Mouse (Mus musculus) CH12.LX (cell line): ENCODE measurements around the gene Gss. TPM values are rescaled to one million over a fixed set of nuclear protein-coding genes. Genes with fewer than 3 reads are reported as not detected.

Experiments
- DNase-seq: peaks from one replicate; pipeline ENCODE4 v3.0.0-alpha.2; 2013; ENCODE audit errors: extremely low read depth
- H3K27ac ChIP-seq: 2 replicates; pipeline ENCODE4 v1.5.1; 2012; ENCODE audit warnings: low read depth, mild to moderate bottlenecking, control low read depth, moderate library complexity; ENCODE audit not compliant: insufficient read depth
- H3K27me3 ChIP-seq: replicated peaks from 2 replicates; pipeline ENCODE3; 2012; ENCODE audit warnings: inconsistent platforms
- H3K36me3 ChIP-seq, 2 experiments: replicated peaks in 1 of 2; 2 replicates each; pipeline versions ENCODE3 to v1.6.1; 2012; ENCODE audit warnings: inconsistent platforms in 1 of 2, low read length in 1 of 2, mild to moderate bottlenecking in 1 of 2, mixed read lengths in 1 of 2, moderate library complexity in 1 of 2; ENCODE audit not compliant: control insufficient read depth in 1 of 2, insufficient read depth in 1 of 2
- H3K4me1 ChIP-seq, 2 experiments: 2 replicates each; pipeline ENCODE4 v1.6.1; 2012; ENCODE audit warnings: inconsistent platforms in 1 of 2, moderate library complexity in 1 of 2; ENCODE audit not compliant: insufficient read depth in 2 of 2, control insufficient read depth in 1 of 2
- H3K4me2 ChIP-seq: 2 replicates; pipeline ENCODE4 v1.6.1; 2012; ENCODE audit warnings: low read depth, mild to moderate bottlenecking, control low read depth; ENCODE audit not compliant: poor library complexity, insufficient read depth, severe bottlenecking
- H3K4me3 ChIP-seq, 3 experiments: fragments of 150-350 bp in 1 of 3; sonication (generic) in 1 of 3; replicated peaks in 1 of 3; 2 replicates each; pipeline versions ENCODE3 to v1.5.1; 2011 to 2012; ENCODE audit warnings: low read depth in 2 of 3, low read length in 2 of 3, mild to moderate bottlenecking in 2 of 3, moderate library complexity in 2 of 3, control low read depth in 1 of 3, improper control_type of control experiment in 1 of 3, inconsistent platforms in 1 of 3, mixed read lengths in 1 of 3; ENCODE audit not compliant: poor library complexity in 1 of 3
- H3K79me2 ChIP-seq: replicated peaks from 2 replicates; pipeline ENCODE4 v1.6.1; 2012; ENCODE audit warnings: mild to moderate bottlenecking, moderate library complexity; ENCODE audit not compliant: control insufficient read depth, poor library complexity, insufficient read depth, severe bottlenecking; ENCODE audit errors: extremely low read depth
- H3K9ac ChIP-seq: 2 replicates; pipeline ENCODE4 v1.6.1; 2012; ENCODE audit warnings: low read depth, mild to moderate bottlenecking, control low read depth, moderate library complexity; ENCODE audit not compliant: insufficient read depth
- H3K9me3 ChIP-seq: replicated peaks from 2 replicates; pipeline ENCODE3; 2012; ENCODE audit warnings: low read length, inconsistent platforms, mixed read lengths
- BHLHE40 ChIP-seq: IDR thresholded peaks from 2 replicates; pipeline ENCODE4 v1.6.1; 2011; ENCODE audit warnings: mild to moderate bottlenecking, low read depth, low read length, improper control_type of control experiment
- CHD1 ChIP-seq: IDR thresholded peaks from 2 replicates; pipeline ENCODE4 v1.6.1; 2012; ENCODE audit warnings: low read depth, low read length, improper control_type of control experiment, inconsistent platforms
- CTCF ChIP-seq, 2 experiments: IDR thresholded peaks in 1 of 2; conservative IDR thresholded peaks in 1 of 2; 2 replicates each; pipeline ENCODE4 v1.5.1; 2011 to 2012; ENCODE audit warnings: low read depth in 2 of 2, low read length in 2 of 2, improper control_type of control experiment in 1 of 2, inconsistent platforms in 1 of 2, mild to moderate bottlenecking in 1 of 2, moderate library complexity in 1 of 2
- ELF1 ChIP-seq: IDR thresholded peaks from 2 replicates; pipeline ENCODE4 v1.6.1; 2014; ENCODE audit warnings: low read depth, mild to moderate bottlenecking, inconsistent platforms, low read length, improper control_type of control experiment
- ETS1 ChIP-seq: conservative IDR thresholded peaks from 2 replicates; pipeline ENCODE4 v1.6.1; 2012; ENCODE audit warnings: low read depth, mild to moderate bottlenecking, inconsistent platforms, low read length, improper control_type of control experiment, moderate library complexity
- GABPA ChIP-seq: IDR thresholded peaks from 2 replicates; pipeline ENCODE4 v1.6.1; 2012; ENCODE audit warnings: low read depth, low read length, improper control_type of control experiment, inconsistent platforms; ENCODE audit not compliant: insufficient replicate concordance
- HCFC1 ChIP-seq: IDR thresholded peaks from 2 replicates; pipeline ENCODE4 v1.6.1; 2012; ENCODE audit warnings: low read depth, mild to moderate bottlenecking, inconsistent platforms, low read length, improper control_type of control experiment
- IRF4 ChIP-seq: IDR thresholded peaks from 2 replicates; pipeline ENCODE4 v1.6.1; 2014; ENCODE audit warnings: low read depth, mild to moderate bottlenecking, inconsistent platforms, low read length, improper control_type of control experiment
- MAFK ChIP-seq: IDR thresholded peaks from 2 replicates; pipeline ENCODE4 v1.6.1; 2011; ENCODE audit warnings: low read length, improper control_type of control experiment; ENCODE audit not compliant: insufficient replicate concordance
- MAX ChIP-seq: IDR thresholded peaks from 2 replicates; pipeline ENCODE4 v1.6.1; 2011; ENCODE audit warnings: low read length, improper control_type of control experiment
- MAZ ChIP-seq: IDR thresholded peaks from 2 replicates; pipeline ENCODE4 v1.6.1; 2012; ENCODE audit warnings: low read depth, mild to moderate bottlenecking, inconsistent platforms, low read length, improper control_type of control experiment, moderate library complexity
- MEF2A ChIP-seq: IDR thresholded peaks from 2 replicates; pipeline ENCODE4 v1.6.1; 2014; ENCODE audit warnings: low read depth, mild to moderate bottlenecking, inconsistent platforms, low read length, improper control_type of control experiment, borderline replicate concordance
- MXI1 ChIP-seq: IDR thresholded peaks from 2 replicates; pipeline ENCODE4 v1.6.1; 2011; ENCODE audit warnings: mild to moderate bottlenecking, low read depth, low read length, improper control_type of control experiment
- NELFE ChIP-seq: IDR thresholded peaks from 2 replicates; pipeline ENCODE4 v1.6.1; 2011; ENCODE audit warnings: low read depth, low read length, improper control_type of control experiment
- POLR2A ChIP-seq: IDR thresholded peaks from 2 replicates; pipeline ENCODE4 v1.6.1; 2011; ENCODE audit warnings: low read depth, mild to moderate bottlenecking, improper control_type of control experiment, low read length
- POLR2AphosphoS2 ChIP-seq: IDR thresholded peaks from 2 replicates; pipeline ENCODE4 v1.6.1; 2011; ENCODE audit warnings: low read depth, low read length, improper control_type of control experiment
- SMC3 ChIP-seq: IDR thresholded peaks from 2 replicates; pipeline ENCODE4 v1.6.1; 2011; ENCODE audit warnings: low read depth, low read length, improper control_type of control experiment
- TBP ChIP-seq: conservative IDR thresholded peaks from 2 replicates; pipeline ENCODE4 v1.6.1; 2011; ENCODE audit warnings: low read depth, low read length, improper control_type of control experiment
- TCF12 ChIP-seq: IDR thresholded peaks from 2 replicates; pipeline ENCODE4 v1.6.1; 2014; ENCODE audit warnings: low read depth, mild to moderate bottlenecking, inconsistent platforms, low read length, improper control_type of control experiment
- ZC3H11A ChIP-seq: IDR thresholded peaks from 2 replicates; pipeline ENCODE4 v1.6.1; 2012; ENCODE audit warnings: low read depth, mild to moderate bottlenecking, inconsistent platforms, low read length, improper control_type of control experiment
- ZKSCAN1 ChIP-seq: IDR thresholded peaks from 2 replicates; pipeline ENCODE4 v1.6.1; 2012; ENCODE audit warnings: low read depth, inconsistent platforms, low read length, improper control_type of control experiment, borderline replicate concordance
- dilution Hi-C: fragments of 300-500 bp; cut with MboI; formaldehyde crosslinking; loops from 2 replicates; pipeline ENCODE4 v1.14.3; 2020; ENCODE audit warnings: low sequenced_read_pairs; ENCODE audit not compliant: extremely low pct_unique_long_range_greater_than_20kb, extremely low pct_ligation_motif_present
- in situ Hi-C: fragments of 300-500 bp; cut with MboI; formaldehyde crosslinking; loops from 3 replicates; pipeline ENCODE4 v1.14.3; 2019; ENCODE audit warnings: low sequenced_read_pairs, low pct_ligation_motif_present, low pct_unique_long_range_greater_than_20kb, mixed read lengths
- polyA plus RNA-seq: library from polyadenylated mRNA; unstranded; fragments of >175 nt; gene quantifications from 2 replicates; pipeline ENCODE4 v1.2.1, GENCODE M21; 2012; ENCODE audit warnings: low read depth; ENCODE audit not compliant: insufficient read length
- total RNA-seq, 2 experiments: library from RNA; depleted of rRNA; stranded (reverse); fragments of 300-350 nt in 1 of 2; fragments of >200 nt in 1 of 2; gene quantifications; 2 replicates each; pipeline ENCODE4 v1.2.3; 2012 to 2014

Gss gene
- total and polyA plus RNA-seq, 3 experiments = 17.3 to 21.9 (median 18.0) TPM

DNA sequence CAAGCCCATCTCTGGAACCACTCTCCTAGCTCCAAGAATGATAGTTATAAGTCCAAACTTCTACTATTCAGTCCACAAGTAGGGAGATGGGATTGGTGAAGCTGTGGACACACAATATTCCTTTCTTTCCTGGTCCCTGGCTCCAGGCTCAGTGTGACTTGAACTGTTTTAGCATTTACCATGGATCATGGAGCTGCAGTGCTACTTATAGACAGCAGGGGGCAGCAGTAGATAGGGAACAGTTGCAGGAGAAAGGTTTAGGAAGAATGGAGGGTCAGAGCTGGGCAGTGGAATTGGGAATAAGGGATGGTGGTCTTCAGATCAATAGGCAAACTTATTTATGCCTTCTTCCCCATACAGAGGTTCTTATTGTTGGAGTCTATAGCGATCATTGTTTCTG is 76.7 kb downstream of the Gss start (continued):
- TF ChIP-seq GABPA (no peak), CHD1 (no peak), BHLHE40 (no peak), POLR2AphosphoS2 (no peak)

DNA sequence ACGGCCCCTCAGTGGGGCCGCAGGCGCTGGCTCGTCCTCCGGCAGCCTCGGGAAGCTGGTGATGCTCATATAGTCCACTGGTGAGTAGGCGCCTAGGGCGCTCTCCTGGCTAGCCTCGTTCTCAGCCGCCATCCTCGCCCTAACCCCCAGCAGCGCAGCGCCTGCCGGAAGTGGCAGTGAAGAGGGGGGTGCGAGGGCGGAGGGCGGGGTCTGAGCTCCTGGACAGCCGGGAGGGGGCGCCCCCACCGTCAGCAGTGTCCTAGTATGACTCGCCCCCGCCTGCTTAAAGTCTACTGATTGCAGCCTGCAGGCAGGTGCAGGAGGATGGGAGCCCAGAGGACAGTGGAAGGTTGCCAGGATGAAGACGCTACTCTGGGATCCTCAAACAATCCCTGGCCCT is 77.9 kb downstream of the Gss start:
- H3K4me2 ChIP-seq = peak overlapping the region; percentile 87
- in situ Hi-C loops (loop anchor here (5.0 to 25.0 kb wide), 3 partner anchors 78 to 248 kb away; partner anchors contain the start of genes Gss and Procr), dilution Hi-C loops (no loop called here)
- peak; percentile 70 for DNase-seq
- no peaks in the 10 kb centered on the region for H3K9me3 ChIP-seq
- peak overlapping the region; percentile 18 to 59 (median 32) for H3K4me3 ChIP-seq
- H3K9ac ChIP-seq = peak overlapping the region; percentile 53
- H3K4me1 ChIP-seq = peaks cover 5 to 21% of the 10 kb centered on the region in 2 experiments; a peak in 3 of 4 replicates
- H3K27me3 ChIP-seq = peaks cover 38% of the 10 kb centered on the region
- no peaks in the 10 kb centered on the region for H3K79me2 ChIP-seq
- no peak overlapping the region for H3K27ac ChIP-seq
- H3K36me3 ChIP-seq = peaks cover 0 to 1% of the 10 kb centered on the region in 2 experiments
- no peak for TF ChIP-seq MAFK
- peak; percentile 46; the same call in 1 of the 2 replicates for TF ChIP-seq MEF2A
- peak; percentile 84 for TF ChIP-seq MAX
- peak; percentile 83 for TF ChIP-seq ELF1
- TF ChIP-seq CTCF (conservative IDR thresholded peaks at IDR 0.05 in 1 of 2, IDR thresholded peaks at IDR 0.05 in 1 of 2; ENCODE audit: low read depth in 2 of 2, low read length in 2 of 2) = peak in 1 of 2 experiments; percentile 77; a peak in 2 of 4 replicates
- peak; percentile 87 for TF ChIP-seq IRF4
- TF ChIP-seq MAZ = peak; percentile 92; the same call in 1 of the 2 replicates
- peak; percentile 63 for TF ChIP-seq NELFE
- no peak for TF ChIP-seq ZC3H11A
- TF ChIP-seq POLR2A = peak; percentile 70
- TF ChIP-seq ZKSCAN1 = no peak
- TF ChIP-seq TBP = no peak
- TF ChIP-seq BHLHE40 = peak; percentile 31; the same call in 1 of the 2 replicates
- TF ChIP-seq ETS1 = peak; percentile 25
- TF ChIP-seq TCF12 = peak; percentile 58; the same call in 1 of the 2 replicates
- TF ChIP-seq SMC3 = peak; percentile 49
- peak; percentile 33; the same call in 1 of the 2 replicates for TF ChIP-seq MXI1
- TF ChIP-seq HCFC1 = peak; percentile 29; the same call in 1 of the 2 replicates
